In the genomic region with DNA sequence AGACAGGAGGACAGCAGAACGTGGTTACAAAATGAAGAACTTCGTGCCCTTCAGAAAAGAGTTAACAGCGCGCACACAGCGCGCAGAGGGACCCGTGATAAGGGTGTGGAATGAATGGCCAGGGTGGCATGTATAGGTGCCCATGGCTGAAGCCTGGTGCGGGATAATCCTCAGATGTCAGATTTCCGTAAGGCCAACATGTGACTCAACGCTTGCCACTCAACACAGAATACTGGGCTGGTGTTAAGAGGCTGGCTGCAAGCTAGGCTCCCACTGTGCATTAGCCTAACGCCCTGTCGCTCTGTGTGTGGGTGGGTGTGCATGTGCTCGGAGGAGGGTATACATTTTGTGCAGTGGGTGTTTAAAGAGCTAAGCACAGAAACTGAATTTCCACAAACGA, we compare ENCODE assay signal across 8 mouse cellular contexts. TPM values are rescaled to one million over a fixed set of nuclear protein-coding genes. Genes with fewer than 3 reads are reported as not detected.
DNase-seq lines count a peak whose midpoint lies in the region; ATAC-seq and TF ChIP-seq lines count a peak whose summit lies in the region.
"Had no signal": no experiment of that assay in that cellular context is flagged by ENCODE, and none has a peak within 500 bp of the region (broad histone marks: within the 10 kb centered on the region; RNA-seq: fewer than 3 reads in every experiment).

No protein-coding gene starts in this region.

- H3K4me1 ChIP-seq in lung, embryonic 14.5 days (ENCODE audit: insufficient read depth) = peaks cover 29% of the 10 kb centered on the region
- peaks cover 5% of the 10 kb centered on the region for H3K4me1 ChIP-seq in lung, adult 2 months (ENCODE audit: control insufficient read depth, insufficient read depth, low read length)
- peaks cover 12% of the 10 kb centered on the region for H3K4me1 ChIP-seq in heart, adult 2 months (ENCODE audit: control insufficient read depth, insufficient read depth, low read length)
- peaks cover 20% of the 10 kb centered on the region for H3K4me1 ChIP-seq in stomach, embryonic 15.5 days

- WGBS in lung, embryonic 14.5 days = 72% methylated on average over 14 of the region's 14 CpGs
- 67% methylated on average over 14 of the region's 14 CpGs for WGBS in lung, adult 2 months
- 33% methylated on average over 14 of the region's 14 CpGs for WGBS in heart, adult 2 months
- 64% methylated on average over 14 of the region's 14 CpGs for WGBS in stomach, embryonic 15.5 days

- H3K79me2 ChIP-seq in heart, adult 2 months (replicated peaks; ENCODE audit: control insufficient read depth, insufficient read depth, low read length) = no peaks in the 10 kb centered on the region

- H3K36me3 ChIP-seq in lung, embryonic 14.5 days (ENCODE audit: insufficient read depth) = no peaks in the 10 kb centered on the region; the same call in 1 of the 2 replicates
- H3K36me3 ChIP-seq in heart, adult 2 months (ENCODE audit: control insufficient read depth, insufficient read depth, low read length) = peaks cover 7% of the 10 kb centered on the region; the same call in 1 of the 2 replicates
- no peaks in the 10 kb centered on the region for H3K36me3 ChIP-seq in stomach, embryonic 15.5 days
- H3K36me3 ChIP-seq: hindbrain, embryonic 10.5 days had no signal

- H3K9ac ChIP-seq in lung, embryonic 14.5 days = 0 out of 2 replicates have a peak overlapping the region, but pooled peaks have one; percentile 3
- H3K9ac ChIP-seq in heart, adult 2 months (ENCODE audit: low read depth, low read length) = peak overlapping the region; percentile 46; the same call in 1 of the 2 replicates
- H3K9ac ChIP-seq in stomach, embryonic 15.5 days = no peak overlapping the region

- no peak overlapping the region for H3K4me3 ChIP-seq in lung, embryonic 14.5 days (ENCODE audit: low read depth, low read length)
- no peak overlapping the region for H3K4me3 ChIP-seq in lung, adult 2 months (replicated peaks; ENCODE audit: extremely low read depth, low read depth, low read length)
- peak overlapping the region; percentile 32; the same call in 1 of the 2 replicates for H3K4me3 ChIP-seq in heart, adult 2 months
- no peak overlapping the region for H3K4me3 ChIP-seq in stomach, embryonic 15.5 days (replicated peaks)
- H3K4me3 ChIP-seq: hindbrain, embryonic 10.5 days had no signal

- ATAC-seq in lung, embryonic 14.5 days (ENCODE audit: insufficient read depth) = no peak
- ATAC-seq in stomach, embryonic 15.5 days (ENCODE audit: insufficient read depth, low FRiP score, low read depth) = peak; percentile 38; the same call in 1 of the 2 replicates
- ATAC-seq in monocyte, adult 5-6 weeks (replicated peaks; ENCODE audit: insufficient number of reproducible peaks, low FRiP score, low TSS enrichment, poor library complexity, severe bottlenecking) = no peak

- peak overlapping the region; percentile 51; the same call in 1 of the 2 replicates for H3K27ac ChIP-seq in lung, embryonic 14.5 days (ENCODE audit: low read depth)
- peak overlapping the region; percentile 78 for H3K27ac ChIP-seq in heart, adult 2 months
- H3K27ac ChIP-seq in stomach, embryonic 15.5 days = no peak overlapping the region; the same call in 1 of the 2 replicates
- H3K27ac ChIP-seq: hindbrain, embryonic 10.5 days had no signal

- intact Hi-C loops in heart, adult 2 months (cut with DNase I) = loop anchor here (5.0 to 10.0 kb wide), 2 partner anchors 48 to 111 kb away; no protein-coding TSS in a partner anchor

- no peak for TF ChIP-seq POLR2A in lung, adult 2 months (IDR thresholded peaks at IDR 0.05; ENCODE audit: borderline replicate concordance, extremely low read depth, low read depth, low read length)
- TF ChIP-seq POLR2A in heart, adult 2 months (IDR thresholded peaks at IDR 0.05; ENCODE audit: insufficient read depth, low read depth, low read length) = no peak

- peak overlapping the region; percentile 31; the same call in 1 of the 2 replicates for H3K4me2 ChIP-seq in lung, embryonic 14.5 days
- H3K4me2 ChIP-seq in stomach, embryonic 15.5 days = 0 out of 2 replicates have a peak overlapping the region, but pooled peaks have one; percentile 6

- TF ChIP-seq EP300 in heart, adult 2 months (IDR thresholded peaks at IDR 0.05; ENCODE audit: insufficient read depth, low read depth, low read length) = peak; percentile 59; the same call in 1 of the 2 replicates

- TF ChIP-seq CTCF in lung, embryonic 14.5 days (IDR thresholded peaks at IDR 0.05; ENCODE audit: low read depth) = no peak
- TF ChIP-seq CTCF in lung, adult 2 months (IDR thresholded peaks at IDR 0.05; ENCODE audit: insufficient read depth, low read length) = no peak
- TF ChIP-seq CTCF in heart, adult 2 months (IDR thresholded peaks at IDR 0.05) = no peak

- no peaks in the 10 kb centered on the region for H3K9me3 ChIP-seq in lung, embryonic 14.5 days (ENCODE audit: low read depth, low read length)
- H3K9me3 ChIP-seq in stomach, embryonic 15.5 days = no peaks in the 10 kb centered on the region
- H3K9me3 ChIP-seq: hindbrain, embryonic 10.5 days had no signal

- no peaks in the 10 kb centered on the region for H3K27me3 ChIP-seq in lung, embryonic 14.5 days (ENCODE audit: insufficient read depth, low read length)
- no peaks in the 10 kb centered on the region for H3K27me3 ChIP-seq in heart, adult 2 months (ENCODE audit: control insufficient read depth, insufficient read depth, low read length)
- H3K27me3 ChIP-seq in stomach, embryonic 15.5 days (replicated peaks) = no peaks in the 10 kb centered on the region

- no peak for DNase-seq in lung, embryonic 14.5 days
- no peak for DNase-seq in lung, adult 2 months
- DNase-seq in heart, adult 2 months = peak; percentile 47
- DNase-seq in left cerebral cortex, adult 18-20 months (ENCODE audit: low spot score in 2 of 2) = peak; percentile 43 to 77
- DNase-seq in kidney, adult 8-10 months = no peak

RNA-seq across cellular contexts. Expression of a gene that starts 47.3 kb away (rescaled TPM):
- 5.2 and 5.6 TPM in 2 replicates for polyA plus RNA-seq in lung, embryonic 14.5 days (2014; fragmentation: Nextera tagmentation; extraction: Ambion mirVana)
- polyA plus RNA-seq in lung, adult 2 months (2012; rRNA removed) = 2.7 and 4.8 TPM in 2 replicates
- total RNA-seq in heart, adult 2 months (2021) = 10 to 100 TPM; 19.4 to 25.5 TPM
- 4.9 and 9.3 TPM in 2 replicates for polyA plus RNA-seq in heart, adult 2 months (2012; rRNA removed)
- 100 to 1,000 TPM in 1 of 2 experiments, 10 to 100 TPM in 1; 96.7 to 104 TPM for total RNA-seq in left cerebral cortex, adult 18-20 months (2021)
- 4.3 and 4.4 TPM in 2 replicates for polyA plus RNA-seq in stomach, embryonic 15.5 days (2015; fragmentation: Nextera tagmentation; extraction: Ambion mirVana)
- not detected in 3 replicates for total RNA-seq in monocyte, adult 5-6 weeks (2017)

Comparison
In these comparisons a context has a peak if more than half of its experiments do, and no peak if none do; other contexts are left out.
1. DNase-seq: peak in heart, adult 2 months (2 of 2) and left cerebral cortex, adult 18-20 months (2 of 2); none in lung, embryonic 14.5 days (single experiment), lung, adult 2 months (single experiment) and kidney, adult 8-10 months (0 of 2).